Mouse (Mus musculus) MEL (cell line): ENCODE data around the gene Mcm9.

Experiments used
- CTCF ChIP-seq, 3 experiments: IDR thresholded peaks in 2 of 3; conservative IDR thresholded peaks in 1 of 3; 2 replicates each; pipeline ENCODE4 v1.5.1; 2011 to 2012; ENCODE audit warnings: low read length in 3 of 3, low read depth in 2 of 3, mild to moderate bottlenecking in 2 of 3, improper control_type of control experiment in 1 of 3, inconsistent platforms in 1 of 3, mixed read lengths in 1 of 3, moderate library complexity in 1 of 3; ENCODE audit not compliant: control insufficient read depth in 1 of 3, insufficient read depth in 1 of 3, poor library complexity in 1 of 3, severe bottlenecking in 1 of 3
- EP300 ChIP-seq, 2 experiments: IDR thresholded peaks; 2 replicates each; pipeline ENCODE4 v1.6.1; 2011; ENCODE audit warnings: improper control_type of control experiment in 2 of 2, low read length in 2 of 2, low read depth in 1 of 2, mild to moderate bottlenecking in 1 of 2
- ZKSCAN1 ChIP-seq: IDR thresholded peaks from 2 replicates; pipeline ENCODE4 v1.6.1; 2012; ENCODE audit warnings: low read depth, mild to moderate bottlenecking, inconsistent platforms, low read length, improper control_type of control experiment, moderate library complexity

- no peak for TF ChIP-seq EP300 (IDR thresholded peaks at IDR 0.05; ENCODE audit: low read depth in 1 of 2, low read length in 2 of 2)
- no peak for TF ChIP-seq ZKSCAN1
- TF ChIP-seq CTCF (IDR thresholded peaks at IDR 0.05 in 2 of 3, conservative IDR thresholded peaks at IDR 0.05 in 1 of 3; ENCODE audit: control insufficient read depth in 1 of 3, insufficient read depth in 1 of 3, low read depth in 2 of 3, low read length in 3 of 3, poor library complexity in 1 of 3, severe bottlenecking in 1 of 3) = no peak
These were observed 44.5 kb downstream of the Mcm9 start for GRCm38 (mm10) chr10:53585777-53586176.
